Mouse (Mus musculus) CH12.LX (cell line): ENCODE data around the gene Xylb.

ENCODE experiments used
- CHD1 ChIP-seq: IDR thresholded peaks from 2 replicates; pipeline ENCODE4 v1.6.1; 2012; ENCODE audit warnings: low read depth, low read length, improper control_type of control experiment, inconsistent platforms
- GABPA ChIP-seq: IDR thresholded peaks from 2 replicates; pipeline ENCODE4 v1.6.1; 2012; ENCODE audit warnings: low read depth, low read length, improper control_type of control experiment, inconsistent platforms; ENCODE audit not compliant: insufficient replicate concordance
- HCFC1 ChIP-seq: IDR thresholded peaks from 2 replicates; pipeline ENCODE4 v1.6.1; 2012; ENCODE audit warnings: low read depth, mild to moderate bottlenecking, inconsistent platforms, low read length, improper control_type of control experiment

DNA sequence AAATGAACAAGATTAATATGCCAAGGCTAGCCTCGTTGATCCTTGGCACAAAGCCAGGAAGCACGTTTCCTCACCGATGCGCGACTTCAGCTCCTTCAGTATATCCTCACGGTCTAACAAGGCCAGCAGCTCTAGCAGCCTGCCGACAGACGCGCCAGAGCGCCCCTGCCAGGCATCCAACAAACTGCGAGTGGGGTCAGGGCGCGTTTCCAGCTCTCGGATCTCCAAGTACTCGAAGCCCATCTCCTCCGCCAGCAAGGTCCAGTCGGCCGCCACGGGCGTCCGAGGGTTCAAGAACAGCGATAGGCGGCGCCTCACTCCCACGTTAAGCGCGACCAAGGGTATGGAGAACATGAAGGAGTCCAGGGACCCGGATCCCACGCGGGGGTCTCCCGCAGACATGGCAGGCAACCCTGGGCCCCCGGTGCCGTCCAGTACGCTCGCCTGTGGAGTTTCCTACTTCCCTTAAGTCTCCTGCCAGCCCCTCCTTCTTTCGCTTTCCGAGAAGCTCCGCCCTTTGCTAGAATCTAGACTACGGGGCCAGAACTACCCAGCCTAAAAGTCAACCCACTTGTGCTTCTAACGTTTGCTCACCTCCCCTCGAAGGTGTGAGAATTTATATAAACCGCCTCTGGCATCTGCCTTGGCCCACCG, 17.5 kb upstream of the Xylb start, which contains the start of gene Acaa1a:
- TF ChIP-seq HCFC1 = no peak
- TF ChIP-seq CHD1 = no peak
- TF ChIP-seq GABPA = no peak
